Mouse (Mus musculus) midbrain, postnatal 0 days (tissue): ENCODE data around the gene Tnk1. TPM values are rescaled to one million over a fixed set of nuclear protein-coding genes. Genes with fewer than 3 reads are reported as not detected.

Experiments
- ATAC-seq: fragments of 200-750 bp; cut with Nextera tagmentation; 2 replicates; pipeline ENCODE4 v1.8.0; 2017; ENCODE audit warnings: moderate number of reproducible peaks, mild to moderate bottlenecking, moderate TSS enrichment, moderate library complexity; ENCODE audit not compliant: low FRiP score
- DNase-seq: peaks from one replicate; pipeline ENCODE4 v3.0.0-alpha.2; 2015; ENCODE audit warnings: low spot score
- H3K27ac ChIP-seq: fragments of 300-500 bp; sonication (generic); 2 replicates; pipeline ENCODE4 v1.5.1; 2014; ENCODE audit warnings: low read depth, mild to moderate bottlenecking, low read length, mixed read lengths
- H3K27me3 ChIP-seq: fragments of 300-500 bp; sonication (generic); 2 replicates; pipeline ENCODE4 v1.6.1; 2014; ENCODE audit warnings: low read length, control low read depth, mixed read lengths; ENCODE audit not compliant: insufficient read depth
- H3K36me3 ChIP-seq: fragments of 300-500 bp; sonication (generic); 2 replicates; pipeline ENCODE4 v1.6.1; 2014; ENCODE audit warnings: low read length, control low read depth, mixed read lengths; ENCODE audit not compliant: insufficient read depth
- H3K4me1 ChIP-seq: fragments of 300-500 bp; sonication (generic); 2 replicates; pipeline ENCODE4 v1.6.1; 2014; ENCODE audit warnings: mild to moderate bottlenecking, control low read depth, antibody characterized with exemption, low read length, mixed read lengths; ENCODE audit not compliant: insufficient read depth
- H3K4me2 ChIP-seq: fragments of 300-500 bp; sonication (generic); 2 replicates; pipeline ENCODE4 v1.6.1; 2014; ENCODE audit warnings: low read depth, mild to moderate bottlenecking, low read length, mixed read lengths; ENCODE audit not compliant: poor library complexity, severe bottlenecking
- H3K4me3 ChIP-seq: fragments of 300-500 bp; sonication (generic); 2 replicates; pipeline ENCODE4 v1.5.1; 2014; ENCODE audit warnings: low read depth, mild to moderate bottlenecking, low read length, moderate library complexity
- H3K9ac ChIP-seq: fragments of 300-500 bp; sonication (generic); replicated peaks from 2 replicates; pipeline ENCODE4 v1.6.1; 2014; ENCODE audit warnings: mild to moderate bottlenecking, low read length, moderate library complexity, mixed read lengths; ENCODE audit not compliant: poor library complexity, severe bottlenecking
- H3K9me3 ChIP-seq: fragments of 300-500 bp; sonication (generic); 2 replicates; pipeline ENCODE4 v1.6.1; 2016; ENCODE audit warnings: low read length, control low read depth
- CTCF ChIP-seq: IDR thresholded peaks from 2 replicates; pipeline ENCODE4 v1.5.1; 2016; ENCODE audit warnings: antibody characterized with exemption, mild to moderate bottlenecking
- WGBS: fragments of 180-500 bp; shearing (Covaris S2); extraction: QIAGEN DNeasy Blood & Tissue Kit; methylation state at CpG from one replicate; pipeline ENCODE4 v1.1.7; 2014; 5-methylcytosine and 5-hydroxymethylcytosine counted together
- polyA plus RNA-seq: library from polyadenylated mRNA; unstranded; fragments of >200 nt; fragmentation: Nextera tagmentation; extraction: Ambion mirVana; gene quantifications from 2 replicates; pipeline ENCODE4 v1.2.1, GENCODE M21; 2015
- total RNA-seq: library from RNA; depleted of rRNA; stranded (reverse); fragments of >200 nt; gene quantifications from 2 replicates; pipeline ENCODE4 v1.2.3, GENCODE M21; 2014

Tnk1 gene
- total and polyA plus RNA-seq, 2 experiments from 2014 or later, result 0.16 TPM; not detected in 1

- Histone ChIP-seq H3K9me3 (no peaks in the 10 kb centered on the region), H3K36me3 (peaks cover 14% of the 10 kb centered on the region), H3K9ac (peak overlapping the region; percentile 98), H3K4me1 (peaks cover 11% of the 10 kb centered on the region; the same call in 1 of the 2 replicates), H3K27me3 (no peaks in the 10 kb centered on the region), H3K4me3 (peak overlapping the region; percentile 91), H3K4me2 (peak overlapping the region; percentile 97), H3K27ac (peak overlapping the region; percentile 97)
- under 1% methylated on average over 24 of the region's 52 CpGs for WGBS
- no peak for ATAC-seq
- peak; percentile 51 for DNase-seq
- no peak for TF ChIP-seq CTCF
Measured at GRCm38 (mm10) chr11:69836703-69837576, 21.6 kb downstream of the Tnk1 start.

GRCm38 (mm10) chr11:69835966-69836335, 22.6 kb downstream of the Tnk1 start:
- H3K4me2 ChIP-seq, result peak overlapping the region; percentile 97
- no peak for DNase-seq
- TF ChIP-seq CTCF, result no peak
- WGBS, result 4% methylated on average over 3 of the region's 4 CpGs
- H3K9me3 ChIP-seq, result no peaks in the 10 kb centered on the region
- no peak for ATAC-seq
- H3K36me3 ChIP-seq, result peaks cover 14% of the 10 kb centered on the region
- no peaks in the 10 kb centered on the region for H3K27me3 ChIP-seq
- H3K4me3 ChIP-seq, result peak overlapping the region; percentile 91
- H3K9ac ChIP-seq, result peak overlapping the region; percentile 98
- peaks cover 11% of the 10 kb centered on the region; the same call in 1 of the 2 replicates for H3K4me1 ChIP-seq
- peak overlapping the region; percentile 97 for H3K27ac ChIP-seq

- WGBS, result 2% methylated on average over 9 of the region's 9 CpGs
- no peak for TF ChIP-seq CTCF
- no peak for ATAC-seq
- Histone ChIP-seq H3K9me3 (no peaks in the 10 kb centered on the region), H3K4me1 (peaks cover 11% of the 10 kb centered on the region; the same call in 1 of the 2 replicates), H3K9ac (peak overlapping the region; percentile 98), H3K27ac (peak overlapping the region; percentile 97), H3K4me2 (peak overlapping the region; percentile 97), H3K36me3 (peaks cover 14% of the 10 kb centered on the region), H3K27me3 (no peaks in the 10 kb centered on the region), H3K4me3 (peak overlapping the region; percentile 91)
- no peak for DNase-seq
Measured at GRCm38 (mm10) chr11:69835326-69835965, 23.1 kb downstream of the Tnk1 start.

DNA sequence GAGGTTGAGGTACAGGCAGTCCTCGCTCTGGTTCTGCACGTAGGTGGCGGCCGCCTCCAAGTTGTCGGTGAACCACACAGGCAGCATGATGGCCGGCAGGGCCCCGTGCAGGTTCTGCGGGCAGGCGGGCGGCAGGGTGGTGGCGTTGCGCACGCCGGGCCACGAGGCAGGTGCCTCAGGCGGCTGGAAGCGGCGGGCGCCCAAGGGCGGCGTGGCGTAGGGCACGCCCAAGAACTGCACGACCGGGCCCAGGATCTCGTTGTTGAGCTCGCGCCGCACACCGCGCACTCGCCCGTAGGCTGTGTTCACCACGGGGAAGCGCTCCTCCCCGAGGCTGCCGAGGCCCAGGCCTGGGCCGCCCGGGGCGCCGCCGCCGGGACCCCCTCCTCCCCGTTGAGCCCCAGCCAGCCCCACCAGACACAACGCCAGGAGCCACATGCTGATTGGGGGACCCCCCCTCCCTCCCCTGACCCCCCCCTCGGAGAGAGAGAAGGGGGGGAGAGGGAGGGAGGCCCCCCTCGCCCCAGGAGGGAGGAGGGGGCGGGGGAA, 24.5 kb downstream of the Tnk1 start:
- no peak for TF ChIP-seq CTCF
- Histone ChIP-seq H3K9ac (peak overlapping the region; percentile 98), H3K27me3 (no peaks in the 10 kb centered on the region), H3K4me1 (peaks cover 11% of the 10 kb centered on the region; the same call in 1 of the 2 replicates), H3K4me2 (peak overlapping the region; percentile 97), H3K36me3 (peaks cover 18% of the 10 kb centered on the region), H3K4me3 (peak overlapping the region; percentile 91), H3K9me3 (no peaks in the 10 kb centered on the region), H3K27ac (0 out of 2 replicates have a peak overlapping the region, but pooled peaks have one; percentile 32)
- DNase-seq (no peak), ATAC-seq (no peak)
- WGBS, result 12% methylated on average over 24 of the region's 48 CpGs

- Histone ChIP-seq H3K27me3 (no peaks in the 10 kb centered on the region), H3K36me3 (peaks cover 22% of the 10 kb centered on the region), H3K4me2 (peak overlapping the region; percentile 97), H3K9me3 (no peaks in the 10 kb centered on the region), H3K4me1 (peaks cover 7% of the 10 kb centered on the region; the same call in 1 of the 2 replicates), H3K27ac (0 out of 2 replicates have a peak overlapping the region, but pooled peaks have one; percentile 32), H3K4me3 (peak overlapping the region; percentile 91), H3K9ac (peak overlapping the region; percentile 98)
- ATAC-seq (no peak), DNase-seq (no peak)
- WGBS, result 58% methylated on average over 8 of the region's 8 CpGs
- no peak for TF ChIP-seq CTCF
Measured at GRCm38 (mm10) chr11:69833554-69833953, 25.0 kb downstream of the Tnk1 start.
